Comparison of ENCODE assay signal across 9 mouse cellular contexts in the genomic region with DNA sequence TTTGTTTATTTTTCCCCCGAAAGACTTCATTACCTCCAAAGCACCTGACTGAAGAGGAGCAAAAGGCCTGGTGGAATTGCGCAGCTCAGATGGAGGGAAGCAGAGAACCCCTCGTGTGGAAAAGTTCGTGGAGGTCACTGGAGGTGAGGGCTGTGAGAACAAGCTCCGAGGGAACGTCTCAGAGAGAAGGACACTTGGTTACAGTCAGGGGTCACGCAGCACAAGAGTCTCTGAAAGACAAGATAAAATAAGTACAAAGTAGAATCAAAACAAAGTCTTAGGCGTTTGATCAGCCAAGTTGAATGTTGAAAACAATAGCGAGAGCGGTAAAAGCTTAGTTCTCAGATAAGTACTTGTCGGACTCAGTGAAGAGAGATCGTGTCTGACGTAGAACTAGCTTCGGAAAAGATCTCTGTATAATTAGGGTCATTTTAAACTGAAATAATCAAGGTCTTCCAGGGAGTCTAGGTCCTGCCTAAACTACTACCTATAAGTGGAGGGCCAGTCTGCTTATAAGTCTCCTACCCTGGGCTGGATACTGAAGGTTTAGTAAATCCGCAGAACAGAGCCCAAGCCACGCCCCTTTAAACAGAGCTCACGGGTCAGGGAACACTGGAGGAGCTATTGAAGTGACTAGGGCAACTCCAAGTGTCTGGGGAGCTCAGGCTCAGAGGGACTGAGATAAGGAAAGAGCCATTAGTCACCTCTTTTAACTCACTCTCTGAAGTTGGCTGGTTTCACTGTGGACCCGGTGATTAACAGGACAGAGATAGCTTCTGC. TPM values are rescaled to one million over a fixed set of nuclear protein-coding genes. Genes with fewer than 3 reads are reported as not detected.
DNase-seq lines count a peak whose midpoint lies in the region; ATAC-seq and TF ChIP-seq lines count a peak whose summit lies in the region.
"Had no signal": no experiment of that assay in that cellular context is flagged by ENCODE, and none has a peak within 500 bp of the region (broad histone marks: within the 10 kb centered on the region; RNA-seq: fewer than 3 reads in every experiment).

No protein-coding gene starts in this region.

- no peaks in the 10 kb centered on the region for H3K36me3 ChIP-seq in forebrain, embryonic 11.5 days (ENCODE audit: control insufficient read depth, insufficient read depth, low read length)
- no peaks in the 10 kb centered on the region for H3K36me3 ChIP-seq in forebrain, postnatal 0 days (ENCODE audit: insufficient read depth)
- no peaks in the 10 kb centered on the region for H3K36me3 ChIP-seq in heart, embryonic 12.5 days
- H3K36me3 ChIP-seq in liver, embryonic 11.5 days (ENCODE audit: control insufficient read depth, insufficient read depth, low read length), result no peaks in the 10 kb centered on the region
- H3K36me3 ChIP-seq: neural tube, embryonic 12.5 days had no signal

- no peak for DNase-seq in forebrain, embryonic 11.5 days (ENCODE audit: low spot score)
- no peak for DNase-seq in forebrain, postnatal 0 days
- no peak for DNase-seq in liver, embryonic 11.5 days (ENCODE audit: low spot score)
- DNase-seq in retina, embryonic 14.5 days (ENCODE audit: low spot score), result peak; percentile 77
- DNase-seq in thymus, adult 18-20 months, result no peak
- no peak for DNase-seq in left cerebral cortex, adult 8-10 months (ENCODE audit: low spot score in 2 of 2)
- no peak for DNase-seq in left cerebral cortex, adult 11 months (ENCODE audit: low spot score)

- no peaks in the 10 kb centered on the region for H3K27me3 ChIP-seq in forebrain, embryonic 11.5 days (ENCODE audit: control insufficient read depth, insufficient read depth, low read length)
- no peaks in the 10 kb centered on the region for H3K27me3 ChIP-seq in forebrain, postnatal 0 days (ENCODE audit: insufficient read depth, low read length)
- no peaks in the 10 kb centered on the region for H3K27me3 ChIP-seq in heart, embryonic 12.5 days (replicated peaks)
- no peaks in the 10 kb centered on the region for H3K27me3 ChIP-seq in liver, embryonic 11.5 days (replicated peaks; ENCODE audit: control insufficient read depth, insufficient read depth, low read length)
- H3K27me3 ChIP-seq: neural tube, embryonic 12.5 days had no signal

- 39% methylated on average over 18 of the region's 18 CpGs for WGBS in forebrain, embryonic 11.5 days
- 36% methylated on average over 18 of the region's 18 CpGs for WGBS in forebrain, postnatal 0 days
- WGBS in heart, embryonic 12.5 days, result 14% methylated on average over 18 of the region's 18 CpGs
- WGBS in liver, embryonic 11.5 days, result 37% methylated on average over 18 of the region's 18 CpGs

- H3K4me2 ChIP-seq in forebrain, embryonic 11.5 days (ENCODE audit: low read depth, low read length, severe bottlenecking), result no peak overlapping the region
- H3K4me2 ChIP-seq in forebrain, postnatal 0 days (ENCODE audit: low read depth), result no peak overlapping the region
- H3K4me2 ChIP-seq in heart, embryonic 12.5 days, result peak overlapping the region; percentile 50
- H3K4me2 ChIP-seq in liver, embryonic 11.5 days, result peak overlapping the region; percentile 45
- H3K4me2 ChIP-seq: neural tube, embryonic 12.5 days had no signal

- no peak for TF ChIP-seq CTCF in forebrain, postnatal 0 days (IDR thresholded peaks at IDR 0.05; ENCODE audit: low read depth)

- H3K9me3 ChIP-seq in forebrain, embryonic 11.5 days (ENCODE audit: control insufficient read depth, low read length), result no peaks in the 10 kb centered on the region
- H3K9me3 ChIP-seq in forebrain, postnatal 0 days (ENCODE audit: low read length), result 0 out of 2 replicates have a peak, but pooled peaks cover 5% of the 10 kb centered on the region
- H3K9me3 ChIP-seq in heart, embryonic 12.5 days (replicated peaks), result 0 out of 2 replicates have a peak, but pooled peaks cover 3% of the 10 kb centered on the region
- H3K9me3 ChIP-seq in liver, embryonic 11.5 days (ENCODE audit: control insufficient read depth, low read length), result no peaks in the 10 kb centered on the region
- H3K9me3 ChIP-seq: neural tube, embryonic 12.5 days had no signal

- ATAC-seq in forebrain, embryonic 11.5 days (replicated peaks; ENCODE audit: low FRiP score), result 0 out of 2 replicates have a peak, but pooled peaks have one; percentile 56
- no peak for ATAC-seq in forebrain, postnatal 0 days
- peak; percentile 69 for ATAC-seq in heart, embryonic 12.5 days (ENCODE audit: insufficient number of reproducible peaks, low FRiP score)
- peak; percentile 41 for ATAC-seq in liver, embryonic 11.5 days (replicated peaks; ENCODE audit: low FRiP score)

- no peak overlapping the region for H3K4me3 ChIP-seq in forebrain, embryonic 11.5 days (ENCODE audit: low read depth, low read length)
- H3K4me3 ChIP-seq in forebrain, postnatal 0 days (ENCODE audit: low read depth, low read length), result no peak overlapping the region
- peak overlapping the region; percentile 23 for H3K4me3 ChIP-seq in heart, embryonic 12.5 days
- H3K4me3 ChIP-seq in liver, embryonic 11.5 days (ENCODE audit: low read depth, low read length), result no peak overlapping the region
- H3K4me3 ChIP-seq: neural tube, embryonic 12.5 days had no signal

- H3K9ac ChIP-seq in forebrain, embryonic 11.5 days (ENCODE audit: low read length), result no peak overlapping the region
- no peak overlapping the region for H3K9ac ChIP-seq in forebrain, postnatal 0 days
- no peak overlapping the region for H3K9ac ChIP-seq in heart, embryonic 12.5 days
- H3K9ac ChIP-seq in liver, embryonic 11.5 days (ENCODE audit: low read depth, low read length), result no peak overlapping the region
- H3K9ac ChIP-seq: neural tube, embryonic 12.5 days had no signal

- no peak overlapping the region for H3K27ac ChIP-seq in forebrain, embryonic 11.5 days (ENCODE audit: low read depth, low read length)
- H3K27ac ChIP-seq in forebrain, postnatal 0 days (ENCODE audit: low read depth, low read length), result no peak overlapping the region
- no peak overlapping the region for H3K27ac ChIP-seq in heart, embryonic 12.5 days (ENCODE audit: poor library complexity, severe bottlenecking)
- no peak overlapping the region for H3K27ac ChIP-seq in liver, embryonic 11.5 days (ENCODE audit: low read depth, low read length)
- H3K27ac ChIP-seq: neural tube, embryonic 12.5 days had no signal

- H3K4me1 ChIP-seq in forebrain, embryonic 11.5 days (replicated peaks; ENCODE audit: control insufficient read depth, insufficient read depth, low read length), result no peaks in the 10 kb centered on the region; the same call in 1 of the 2 replicates
- H3K4me1 ChIP-seq in forebrain, postnatal 0 days (ENCODE audit: insufficient read depth), result no peaks in the 10 kb centered on the region
- H3K4me1 ChIP-seq in heart, embryonic 12.5 days (replicated peaks), result peaks cover 5% of the 10 kb centered on the region
- peaks cover 9% of the 10 kb centered on the region for H3K4me1 ChIP-seq in liver, embryonic 11.5 days (replicated peaks; ENCODE audit: control insufficient read depth, insufficient read depth, low read length)
- H3K4me1 ChIP-seq: neural tube, embryonic 12.5 days had no signal

RNA-seq across cellular contexts. Expression of gene Jade1, which starts 33.1 kb away (rescaled TPM):
- 22.4 and 24.1 TPM in 2 replicates for polyA plus RNA-seq in forebrain, embryonic 11.5 days (2014; fragmentation: Nextera tagmentation; extraction: Ambion mirVana)
- total RNA-seq in forebrain, postnatal 0 days (2014; rRNA removed), result 17.9 and 22.1 TPM in 2 replicates
- polyA plus RNA-seq in forebrain, postnatal 0 days (2015; fragmentation: Nextera tagmentation; extraction: Ambion mirVana), result 9.5 and 13.1 TPM in 2 replicates
- polyA plus RNA-seq in heart, embryonic 12.5 days (2016; fragmentation: Nextera tagmentation; extraction: Ambion mirVana), result 17.4 and 19.3 TPM in 2 replicates
- 16.7 and 18.6 TPM in 2 replicates for polyA plus RNA-seq in liver, embryonic 11.5 days (2014; fragmentation: Nextera tagmentation; extraction: Ambion mirVana)
- total RNA-seq in left cerebral cortex, adult 8-10 months (2022), result 10 to 100 TPM; 46.6 to 57.7 (median 50.1) TPM

Comparison
In these comparisons a context has a peak if more than half of its experiments do, and no peak if none do; other contexts are left out.
1. H3K4me2 ChIP-seq: peak in heart, embryonic 12.5 days (single experiment) and liver, embryonic 11.5 days (single experiment); none in forebrain, embryonic 11.5 days (single experiment) and forebrain, postnatal 0 days (single experiment).